Mouse (Mus musculus) forebrain, embryonic 15.5 days (tissue): Measurements from ENCODE around the gene Cd180. TPM values are rescaled to one million over a fixed set of nuclear protein-coding genes. Genes with fewer than 3 reads are reported as not detected.

Source experiments
- ATAC-seq: fragments of 200-750 bp; cut with Nextera tagmentation; replicated peaks from 2 replicates; pipeline ENCODE4 v1.8.0; 2017; ENCODE audit warnings: mild to moderate bottlenecking, moderate TSS enrichment, moderate library complexity
- H3K27ac ChIP-seq: fragments of 300-500 bp; sonication (generic); replicated peaks from 2 replicates; pipeline ENCODE4 v1.5.1; 2015; ENCODE audit warnings: mild to moderate bottlenecking, inconsistent platforms
- H3K27me3 ChIP-seq: fragments of 300-500 bp; sonication (generic); 2 replicates; pipeline ENCODE4 v1.6.1; 2015; ENCODE audit warnings: inconsistent platforms
- H3K36me3 ChIP-seq: fragments of 300-500 bp; sonication (generic); 2 replicates; pipeline ENCODE4 v1.6.1; 2015; ENCODE audit warnings: mild to moderate bottlenecking, inconsistent platforms
- H3K4me1 ChIP-seq: fragments of 300-500 bp; sonication (generic); 2 replicates; pipeline ENCODE4 v1.6.1; 2015; ENCODE audit warnings: inconsistent platforms
- H3K4me2 ChIP-seq: fragments of 300-500 bp; sonication (generic); replicated peaks from 2 replicates; pipeline ENCODE4 v1.6.1; 2015; ENCODE audit warnings: mild to moderate bottlenecking, inconsistent platforms
- H3K4me3 ChIP-seq: fragments of 300-500 bp; sonication (generic); 2 replicates; pipeline ENCODE4 v1.5.1; 2015; ENCODE audit warnings: mild to moderate bottlenecking, inconsistent platforms
- H3K9ac ChIP-seq: fragments of 300-500 bp; sonication (generic); replicated peaks from 2 replicates; pipeline ENCODE4 v1.6.1; 2015; ENCODE audit warnings: mild to moderate bottlenecking, inconsistent platforms
- H3K9me3 ChIP-seq: fragments of 300-500 bp; sonication (generic); 2 replicates; pipeline ENCODE4 v1.6.1; 2016; ENCODE audit warnings: inconsistent platforms
- WGBS: fragments of 180-500 bp; shearing (Covaris S2); methylation state at CpG from one replicate; pipeline ENCODE4 v1.1.7; 2015; ENCODE audit warnings: mixed read lengths; 5-methylcytosine and 5-hydroxymethylcytosine counted together
- polyA plus RNA-seq: library from polyadenylated mRNA; unstranded; fragments of >200 nt; fragmentation: Nextera tagmentation; extraction: Ambion mirVana; gene quantifications from 2 replicates; pipeline ENCODE4 v1.2.1, GENCODE M21; 2015

Cd180 gene
- polyA plus RNA-seq, 1 experiment from 2014 or later = 0.23 TPM

- 90% methylated on average over 9 of the region's 9 CpGs for WGBS
- Histone ChIP-seq H3K9me3 (no peaks in the 10 kb centered on the region), H3K27me3 (no peaks in the 10 kb centered on the region), H3K4me2 (no peak overlapping the region), H3K4me1 (peaks cover 14% of the 10 kb centered on the region), H3K36me3 (no peaks in the 10 kb centered on the region), H3K27ac (no peak overlapping the region), H3K4me3 (no peak overlapping the region), H3K9ac (no peak overlapping the region)
- no peak for ATAC-seq
Observed at GRCm38 (mm10) chr13:102773169-102773568, 79.8 kb downstream of the Cd180 start.

DNA sequence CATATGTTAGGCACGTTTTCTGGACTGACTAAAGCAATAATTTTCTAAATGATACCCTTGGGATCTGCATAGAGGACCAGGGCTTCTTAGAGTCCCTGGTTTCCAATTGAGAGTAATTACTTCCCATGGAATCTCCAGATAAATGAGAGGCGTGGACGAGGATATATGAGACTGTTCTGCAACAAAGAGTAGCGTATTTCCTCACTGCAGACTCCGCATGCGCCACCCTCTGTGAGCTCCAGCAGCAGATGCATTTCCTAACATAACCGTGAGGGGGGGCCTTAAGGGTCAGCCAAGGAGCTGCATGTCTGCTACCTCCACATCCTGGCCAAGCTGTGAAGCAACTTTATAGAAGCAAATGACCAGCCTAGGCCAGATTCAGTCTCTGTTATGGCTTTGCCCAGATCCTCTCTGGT lies 81.4 kb downstream of the Cd180 start:
- WGBS = 58% methylated on average over 7 of the region's 7 CpGs
- H3K9ac ChIP-seq = no peak overlapping the region
- no peaks in the 10 kb centered on the region for H3K36me3 ChIP-seq
- H3K4me1 ChIP-seq = peaks cover 3% of the 10 kb centered on the region; the same call in 1 of the 2 replicates
- H3K27me3 ChIP-seq = no peaks in the 10 kb centered on the region
- H3K9me3 ChIP-seq = no peaks in the 10 kb centered on the region
- ATAC-seq = peak; percentile 61
- no peak overlapping the region for H3K4me3 ChIP-seq
- H3K4me2 ChIP-seq = no peak overlapping the region
- H3K27ac ChIP-seq = peak overlapping the region; percentile 39; the same call in 1 of the 2 replicates

DNA sequence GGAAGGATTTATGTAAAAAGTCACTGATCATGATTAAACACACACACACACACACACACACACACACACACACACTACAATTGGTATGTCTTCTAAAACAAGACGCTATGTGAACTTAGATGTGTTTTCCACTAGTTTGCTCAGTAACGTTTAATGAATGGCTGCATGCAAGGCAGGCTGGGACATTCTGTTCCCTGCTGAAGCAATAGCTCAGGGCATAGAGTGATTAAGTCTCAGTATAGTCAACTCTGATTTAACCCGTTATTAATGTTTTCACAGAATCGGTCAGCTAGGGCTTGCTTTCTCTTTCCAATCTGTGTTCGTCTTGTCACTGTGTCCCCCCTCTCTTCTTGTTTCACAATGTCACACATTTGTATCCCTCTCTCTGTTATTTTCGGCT lies 82.1 kb downstream of the Cd180 start:
- H3K4me2 ChIP-seq = no peak overlapping the region
- H3K9ac ChIP-seq = no peak overlapping the region
- H3K4me1 ChIP-seq = peaks cover 3% of the 10 kb centered on the region; the same call in 1 of the 2 replicates
- no peaks in the 10 kb centered on the region for H3K36me3 ChIP-seq
- no peaks in the 10 kb centered on the region for H3K9me3 ChIP-seq
- no peak overlapping the region for H3K4me3 ChIP-seq
- ATAC-seq = no peak
- H3K27ac ChIP-seq = no peak overlapping the region
- WGBS = 82% methylated on average over 6 of the region's 6 CpGs
- H3K27me3 ChIP-seq = no peaks in the 10 kb centered on the region

GRCm38 (mm10) chr13:102778859-102779258 lies 85.5 kb downstream of the Cd180 start:
- 97% methylated on average over 3 of the region's 3 CpGs for WGBS
- no peak overlapping the region for H3K4me3 ChIP-seq

DNA sequence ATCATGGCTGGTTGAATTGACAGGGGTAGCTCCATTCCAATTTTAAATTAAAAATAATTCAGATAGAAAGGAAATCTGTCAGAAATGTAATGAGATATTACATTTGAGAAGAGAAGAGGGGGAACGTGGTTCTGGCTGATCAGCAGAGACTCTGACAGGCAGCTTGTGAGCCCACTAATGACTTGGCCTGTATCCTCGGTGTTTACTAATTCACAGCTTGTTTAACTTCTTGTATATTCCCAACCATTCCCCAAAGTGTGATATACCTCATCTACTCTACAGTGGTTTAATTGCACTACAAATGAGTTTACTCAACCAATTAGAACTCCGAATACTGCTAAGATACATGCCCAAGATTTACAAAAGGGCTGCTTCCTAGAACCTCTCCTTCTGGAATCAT lies 85.9 kb downstream of the Cd180 start:
- Histone ChIP-seq H3K4me1 (peaks cover 7% of the 10 kb centered on the region; the same call in 1 of the 2 replicates), H3K36me3 (no peaks in the 10 kb centered on the region), H3K9ac (no peak overlapping the region), H3K4me2 (no peak overlapping the region), H3K27ac (no peak overlapping the region), H3K4me3 (no peak overlapping the region), H3K9me3 (no peaks in the 10 kb centered on the region), H3K27me3 (no peaks in the 10 kb centered on the region)
- ATAC-seq = peak; percentile 58; the same call in 1 of the 2 replicates
- 61% methylated on average over 3 of the region's 3 CpGs for WGBS

More at GRCm38 (mm10) chr13:102778859-102779258, 85.5 kb downstream of the Cd180 start:
- Histone ChIP-seq H3K27me3 (no peaks in the 10 kb centered on the region), H3K4me1 (peaks cover 7% of the 10 kb centered on the region; the same call in 1 of the 2 replicates), H3K4me2 (no peak overlapping the region), H3K9ac (no peak overlapping the region), H3K36me3 (no peaks in the 10 kb centered on the region), H3K9me3 (no peaks in the 10 kb centered on the region), H3K27ac (no peak overlapping the region)
- 0 out of 2 replicates have a peak, but pooled peaks have one; percentile 38 for ATAC-seq

- ATAC-seq = no peak
- Histone ChIP-seq H3K36me3 (no peaks in the 10 kb centered on the region), H3K9ac (no peak overlapping the region), H3K27me3 (no peaks in the 10 kb centered on the region), H3K4me3 (no peak overlapping the region), H3K4me1 (peaks cover 7% of the 10 kb centered on the region; the same call in 1 of the 2 replicates), H3K27ac (no peak overlapping the region), H3K9me3 (no peaks in the 10 kb centered on the region), H3K4me2 (no peak overlapping the region)
- 33% methylated on average over 7 of the region's 7 CpGs for WGBS
Observed at GRCm38 (mm10) chr13:102783531-102784310, 90.4 kb downstream of the Cd180 start.

- H3K27me3 ChIP-seq = no peaks in the 10 kb centered on the region
- ATAC-seq = no peak
- H3K4me1 ChIP-seq = peaks cover 4% of the 10 kb centered on the region; the same call in 1 of the 2 replicates
- no peak overlapping the region for H3K27ac ChIP-seq
- H3K9ac ChIP-seq = no peak overlapping the region
- no peaks in the 10 kb centered on the region for H3K9me3 ChIP-seq
- no peak overlapping the region for H3K4me3 ChIP-seq
- WGBS = 88% methylated on average over 10 of the region's 10 CpGs
- H3K36me3 ChIP-seq = no peaks in the 10 kb centered on the region
- no peak overlapping the region for H3K4me2 ChIP-seq
Observed at GRCm38 (mm10) chr13:102786666-102787230, 93.4 kb downstream of the Cd180 start.
